Mouse (Mus musculus) adipocyte (in vitro differentiated cells): ENCODE data around the gene Gm48551.
A peak's percentile ranks its signal among the peaks of the same experiment; 100 is the strongest.

Experiments used
- DNase-seq: peaks from one replicate; pipeline ENCODE4 v3.0.0-alpha.2; 2016; ENCODE audit warnings: low spot score

Gene Gm48551

DNA sequence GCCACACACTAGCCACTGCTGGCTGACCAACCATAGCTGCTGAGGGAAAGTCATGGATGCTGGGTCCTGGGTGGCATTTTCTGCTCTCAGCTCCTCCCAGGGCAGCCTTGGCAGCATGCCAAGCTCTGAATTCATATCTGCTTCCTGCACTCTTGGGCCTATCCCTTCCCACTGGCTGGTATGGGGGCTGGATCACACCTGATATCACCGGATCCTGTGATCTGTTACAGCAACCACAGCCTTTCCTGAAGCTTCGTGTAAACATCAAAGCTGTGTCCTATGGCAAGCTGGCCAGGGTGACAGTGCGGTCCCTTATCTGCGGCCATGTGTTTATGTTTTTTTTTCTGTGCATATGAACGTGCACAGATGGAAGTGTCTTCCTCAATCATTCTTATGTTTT is 2.2 kb upstream of the Gm48551 start:
- DNase-seq = no peak

DNA sequence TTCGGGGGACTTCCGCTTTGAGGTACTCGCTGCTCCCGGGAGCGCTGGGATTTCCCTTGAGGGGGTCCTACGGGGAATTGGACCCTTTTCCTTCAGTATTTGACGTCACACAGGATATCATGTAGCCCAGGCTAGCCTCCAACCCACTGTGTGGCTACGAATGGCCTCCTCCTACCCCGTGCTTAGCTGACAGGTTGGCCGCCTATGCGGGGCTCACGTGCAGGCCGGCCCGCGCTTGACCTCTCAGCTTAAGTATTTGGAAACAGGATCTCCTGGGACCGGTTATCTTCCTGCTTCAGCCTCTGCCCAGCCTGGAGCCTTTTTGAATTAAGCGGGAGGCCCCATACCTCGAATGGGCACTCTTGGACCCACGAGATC is 328 bp downstream of the Gm48551 start:
- peak; percentile 60 for DNase-seq

DNA sequence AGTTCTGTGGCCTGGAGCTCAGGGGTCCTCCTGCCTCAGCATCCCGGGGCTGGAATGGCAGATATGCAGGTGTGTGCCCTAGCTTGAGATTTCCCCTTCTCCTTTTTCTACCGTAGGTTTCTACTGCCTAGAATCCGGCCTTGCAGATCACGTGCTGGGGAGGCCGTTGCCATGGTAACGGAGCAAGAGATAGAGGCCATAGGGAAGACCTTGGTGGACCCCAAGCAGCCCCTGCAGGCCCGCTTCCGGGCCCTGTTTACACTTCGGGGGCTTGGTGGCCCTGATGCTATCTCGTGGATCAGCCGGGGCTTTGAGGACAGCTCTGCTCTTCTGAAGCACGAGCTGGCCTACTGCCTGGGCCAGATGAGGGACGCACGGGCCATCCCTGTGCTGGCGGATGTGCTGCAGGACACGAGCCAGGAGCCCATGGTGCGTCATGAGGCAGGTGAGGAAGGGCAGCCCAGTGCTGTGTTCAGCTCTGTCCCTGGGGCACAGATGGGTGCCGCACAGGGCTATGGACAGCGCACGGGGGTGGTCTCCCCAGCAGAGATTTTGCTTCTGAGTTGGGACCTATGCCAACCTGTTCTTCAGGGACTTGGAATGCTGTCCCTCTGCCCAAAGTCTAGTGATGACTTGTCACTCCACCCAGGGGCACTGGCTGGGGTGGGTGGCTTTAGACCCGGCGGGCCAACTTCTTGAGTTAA is 1.5 kb downstream of the Gm48551 start:
- DNase-seq = no peak

DNA sequence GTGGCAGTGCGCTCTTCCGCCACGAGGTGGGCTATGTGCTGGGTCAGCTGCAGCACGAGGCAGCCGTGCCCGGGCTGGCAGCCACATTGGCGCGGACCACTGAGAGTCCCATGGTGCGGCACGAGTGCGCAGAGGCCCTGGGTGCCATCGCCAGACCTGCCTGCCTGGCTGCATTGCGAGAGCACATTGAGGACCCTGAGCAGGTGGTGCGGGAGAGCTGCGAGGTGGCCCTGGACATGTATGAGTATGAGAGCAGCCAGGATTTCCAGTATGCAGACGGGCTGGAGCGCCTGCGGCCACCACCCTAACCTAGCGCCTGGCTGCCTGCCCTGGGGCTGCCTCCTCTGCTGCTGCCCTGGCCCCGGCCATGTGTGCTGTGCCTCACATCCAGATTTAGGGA is 3.5 kb downstream of the Gm48551 start:
- DNase-seq = no peak

DNA sequence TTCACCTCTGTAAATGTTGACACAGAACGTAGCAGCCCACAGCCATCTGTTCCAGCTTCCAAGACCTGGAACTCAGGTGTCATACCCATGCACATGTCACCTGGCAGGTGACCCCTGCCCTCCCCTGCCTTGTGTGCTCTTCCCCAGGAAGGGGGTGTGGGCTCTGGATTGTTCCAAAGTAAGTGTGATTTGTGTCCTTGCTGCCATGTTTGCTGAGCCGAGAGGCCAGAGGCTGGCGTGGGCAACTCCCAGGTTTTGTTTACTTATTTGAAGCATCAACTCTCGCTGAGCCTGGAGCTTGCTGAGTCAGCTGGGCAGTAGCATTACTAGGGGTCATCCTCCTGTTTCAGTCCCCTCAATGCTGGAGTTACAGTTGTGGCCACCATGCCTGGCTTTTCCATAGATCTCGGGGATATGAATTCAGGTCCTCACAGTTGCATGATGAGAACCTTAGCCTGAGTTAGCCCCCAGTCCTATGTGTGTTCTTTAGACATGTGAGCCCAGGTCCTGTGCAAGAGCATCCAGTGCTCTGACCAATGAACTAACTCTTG is 4.3 kb downstream of the Gm48551 start, which contains the start of gene Gm48552:
Gene Gm48552, plus strand, starts transcription at position 501 of the 551 bp plus-strand sequence.
- DNase-seq = no peak

DNA sequence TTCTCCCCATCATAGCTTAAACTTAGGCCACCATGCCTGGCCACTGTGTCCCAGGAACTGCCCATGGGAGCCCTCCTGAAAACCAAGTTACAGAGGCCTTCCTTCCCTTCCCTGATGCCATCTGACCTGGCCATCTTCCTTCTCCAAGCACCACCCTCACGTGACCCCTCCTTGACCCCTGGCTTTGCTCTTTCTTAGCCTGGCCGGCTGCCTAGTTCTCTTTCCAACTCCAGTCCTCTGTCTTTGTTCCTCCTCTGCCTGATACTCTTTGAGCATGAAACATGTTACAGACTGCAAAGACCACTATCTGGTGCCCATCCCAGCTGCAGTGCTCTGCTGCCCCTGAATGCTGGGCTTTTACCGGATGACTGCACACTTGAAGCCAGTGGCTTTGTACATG is 5.1 kb downstream of the Gm48551 start:
- DNase-seq = peak; percentile 71

DNA sequence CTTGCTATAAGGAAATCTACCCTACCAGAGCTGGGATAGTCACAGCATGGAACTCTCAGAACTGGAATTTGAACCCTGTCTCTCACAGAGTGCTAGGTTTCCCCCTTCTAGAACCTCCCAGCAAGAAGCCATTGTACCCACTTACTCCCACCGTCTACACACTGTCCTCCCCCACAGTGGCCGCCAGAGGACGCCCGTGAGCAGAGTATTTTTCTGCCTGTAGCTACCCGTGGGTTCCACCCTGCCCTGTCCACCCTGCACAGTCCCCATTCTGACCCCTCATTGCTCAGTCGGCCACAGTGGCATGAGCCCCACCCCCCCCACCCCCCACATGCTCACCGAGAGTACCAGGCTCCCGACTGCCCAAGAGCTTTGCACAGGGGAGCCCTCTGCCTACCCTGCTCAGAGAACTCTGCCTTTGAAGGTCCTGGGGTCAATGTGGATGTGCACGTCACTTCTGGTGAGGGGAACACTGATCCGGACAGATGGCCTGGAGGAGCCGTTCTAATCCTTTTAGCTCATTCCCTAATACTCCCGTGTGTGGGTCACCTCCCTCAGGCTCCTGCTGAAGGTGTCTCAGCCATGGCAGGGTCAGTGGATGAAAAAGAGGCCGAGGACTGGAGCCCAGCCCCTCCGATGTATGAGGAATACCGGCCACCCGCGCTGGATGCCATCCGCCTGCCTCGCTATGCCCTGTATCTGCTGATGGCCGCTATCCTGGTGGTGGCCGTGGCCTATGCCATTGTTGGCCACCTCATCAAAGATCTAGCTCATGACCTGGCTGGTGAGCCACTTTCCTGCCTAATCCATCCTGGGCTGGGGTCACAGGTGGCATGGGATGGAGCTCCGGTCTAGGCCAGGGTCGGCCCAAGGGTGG is 5.8 kb downstream of the Gm48551 start:
- peak; percentile 57 for DNase-seq

DNA sequence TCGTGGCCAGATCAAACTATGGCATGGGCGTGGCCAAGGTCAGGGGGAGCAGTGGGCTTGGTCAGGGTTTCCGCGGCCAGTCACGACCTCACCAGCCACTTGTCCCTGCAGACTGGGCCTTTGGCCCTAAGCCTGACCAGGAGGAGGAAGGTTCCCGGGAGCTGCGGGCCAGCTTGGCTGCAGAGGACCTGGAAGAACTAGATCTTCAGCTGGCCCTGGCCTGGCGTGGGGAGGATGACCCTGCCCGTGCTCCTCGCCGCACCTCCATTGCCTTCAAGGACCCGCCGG is 6.4 kb downstream of the Gm48551 start:
- DNase-seq = no peak

DNA sequence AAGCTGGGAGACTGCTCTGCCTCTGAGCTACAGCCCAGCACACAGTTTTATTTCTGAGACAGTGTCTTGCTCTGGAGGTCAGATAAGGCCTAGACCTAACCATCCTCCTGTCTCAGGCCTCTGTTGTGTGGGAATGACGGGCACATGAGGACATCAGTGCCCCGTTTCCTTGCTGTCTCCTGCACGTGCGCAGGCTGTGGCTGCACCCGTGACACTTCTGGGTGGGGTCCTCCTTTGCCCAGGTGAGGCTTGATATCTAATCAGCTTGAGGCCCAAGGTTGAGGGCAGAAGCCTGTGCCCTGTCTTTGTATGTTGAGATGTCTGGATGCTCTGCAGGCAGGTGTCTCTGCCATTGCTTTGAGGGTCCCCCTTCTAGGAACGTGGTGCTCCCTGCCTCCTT is 8.0 kb downstream of the Gm48551 start:
- no peak for DNase-seq

DNA sequence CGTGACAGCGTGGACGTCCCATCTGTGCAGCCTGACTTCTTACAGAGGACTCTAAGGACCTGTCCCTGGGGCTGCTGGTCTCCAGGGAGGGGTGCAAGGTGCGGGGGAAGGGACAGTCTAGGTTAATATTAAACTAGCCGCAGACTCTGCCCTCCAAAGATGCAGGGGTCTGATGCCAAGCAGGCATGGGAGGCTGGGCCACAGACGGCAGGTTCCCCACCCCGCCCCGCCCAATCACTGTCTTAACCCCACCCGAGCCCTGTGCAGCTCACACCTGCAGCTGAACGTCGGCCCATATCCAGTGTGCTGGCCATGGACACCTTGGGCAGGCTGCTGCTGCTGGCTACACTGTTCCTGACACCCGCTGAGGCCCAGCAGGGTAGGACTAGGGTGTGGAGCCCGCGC is 8.5 kb downstream of the Gm48551 start, which contains the start of gene Smim24:
Gene Smim24, plus strand, starts transcription at position 271 of the 405 bp plus-strand sequence.
- no peak for DNase-seq

DNA sequence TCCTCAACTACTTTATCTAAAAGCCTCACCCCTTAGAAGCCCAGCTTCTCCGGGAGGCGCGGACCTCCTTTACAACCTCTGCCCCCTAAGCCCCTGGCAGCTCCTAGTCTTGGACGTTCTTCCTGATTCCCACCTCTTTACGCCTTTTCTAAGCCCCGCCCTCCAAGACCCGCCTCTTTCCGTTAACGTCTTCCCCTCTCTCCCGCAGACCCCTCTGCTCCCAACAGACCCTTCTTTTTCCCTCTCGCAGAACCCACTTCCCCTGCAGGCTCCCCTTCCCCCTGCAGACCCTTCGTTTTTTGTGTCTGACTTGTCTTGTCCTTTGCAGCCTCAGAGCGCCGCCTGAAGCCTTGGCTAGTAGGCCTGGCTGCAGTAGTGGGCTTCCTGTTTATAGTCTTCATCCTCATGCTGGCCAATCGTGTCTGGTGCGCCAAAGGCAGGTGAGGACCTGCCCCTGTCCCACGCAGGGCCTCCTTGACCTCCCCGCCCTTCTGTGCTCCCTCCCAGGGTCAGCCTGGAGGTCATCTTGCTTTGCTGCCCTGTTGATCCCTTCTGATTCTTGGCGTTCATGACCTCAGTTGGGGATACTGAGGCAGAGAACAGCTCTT is 9.3 kb downstream of the Gm48551 start:
- no peak for DNase-seq

DNA sequence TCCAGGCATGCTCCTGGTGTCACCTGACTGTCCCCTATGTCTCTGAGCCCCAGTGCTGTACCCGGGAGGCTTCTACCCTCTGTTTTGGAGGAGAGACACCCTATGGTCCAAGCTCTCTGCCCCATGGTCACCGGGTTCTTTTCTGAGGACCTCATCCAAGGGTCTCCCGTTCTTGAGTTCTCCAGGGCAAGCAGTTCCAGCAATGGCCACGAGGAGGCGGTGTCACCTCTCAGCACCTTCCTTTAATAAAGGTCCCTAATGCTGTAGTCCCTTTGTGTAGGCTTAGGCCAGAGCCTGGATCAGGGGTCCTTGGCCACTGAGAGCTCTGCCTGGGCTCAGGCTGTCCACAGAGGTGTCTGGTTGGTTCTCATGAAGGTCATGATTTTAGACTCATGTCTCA is 10.9 kb downstream of the Gm48551 start:
- peak; percentile 58 for DNase-seq

DNA sequence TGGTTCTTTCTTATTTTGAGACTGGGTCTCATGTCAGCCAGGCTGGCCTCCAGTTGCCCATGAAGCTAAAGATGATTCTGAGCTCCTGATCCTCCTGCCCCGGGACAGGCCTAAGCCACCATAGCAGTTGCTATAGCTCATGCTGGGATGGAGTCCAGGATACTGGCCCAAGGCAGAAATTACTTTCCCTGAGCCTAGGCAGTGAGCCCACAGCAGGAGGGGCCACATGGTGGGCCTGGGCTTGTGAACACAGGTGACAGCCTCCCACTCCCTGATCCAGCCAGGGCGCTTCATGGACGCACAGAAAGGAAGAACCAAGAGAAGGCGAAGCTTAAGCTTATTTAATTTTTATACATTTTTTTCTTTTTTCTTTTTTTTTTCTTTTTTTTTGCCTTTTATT is 11.6 kb downstream of the Gm48551 start:
- no peak for DNase-seq

DNA sequence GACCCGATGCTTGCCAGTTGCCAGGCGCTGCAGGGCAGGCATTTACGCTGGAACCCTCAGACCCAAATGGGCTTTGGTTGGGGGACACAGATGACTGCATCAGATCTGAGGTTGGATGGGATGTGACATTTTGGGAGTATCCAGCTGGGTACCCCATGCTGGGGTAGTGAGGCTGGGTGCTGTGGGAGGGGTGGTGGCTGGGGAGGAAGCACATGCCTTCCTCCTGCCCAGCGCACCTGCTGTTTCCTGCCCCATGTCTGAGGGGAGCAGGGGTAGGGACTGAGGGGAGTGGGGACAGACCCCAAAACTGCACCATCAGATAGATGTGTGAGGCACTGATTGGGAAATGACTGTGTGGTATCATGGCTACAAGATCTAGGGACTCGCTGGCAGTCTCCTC is 12.5 kb downstream of the Gm48551 start:
- DNase-seq = no peak

DNA sequence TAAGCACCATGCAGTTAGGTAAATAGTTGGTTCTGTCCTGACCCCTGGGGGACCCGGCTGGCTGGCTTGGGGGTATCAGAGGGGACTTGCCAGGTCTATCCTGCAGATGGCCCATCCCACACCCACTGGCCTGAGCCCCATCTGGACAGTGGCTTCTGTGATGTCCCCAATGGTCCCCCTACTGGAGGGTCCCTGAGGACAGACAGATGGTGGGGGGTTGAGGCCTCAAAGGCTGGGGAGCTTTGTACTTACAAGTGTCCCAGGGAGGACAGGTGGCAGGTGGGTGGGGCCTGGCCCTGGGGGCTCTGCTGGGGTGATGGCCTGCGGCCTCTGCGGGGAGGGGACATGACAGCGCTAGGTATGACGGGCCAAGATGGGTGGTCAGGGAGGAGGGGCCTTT is 15.0 kb downstream of the Gm48551 start:
- DNase-seq = no peak

DNA sequence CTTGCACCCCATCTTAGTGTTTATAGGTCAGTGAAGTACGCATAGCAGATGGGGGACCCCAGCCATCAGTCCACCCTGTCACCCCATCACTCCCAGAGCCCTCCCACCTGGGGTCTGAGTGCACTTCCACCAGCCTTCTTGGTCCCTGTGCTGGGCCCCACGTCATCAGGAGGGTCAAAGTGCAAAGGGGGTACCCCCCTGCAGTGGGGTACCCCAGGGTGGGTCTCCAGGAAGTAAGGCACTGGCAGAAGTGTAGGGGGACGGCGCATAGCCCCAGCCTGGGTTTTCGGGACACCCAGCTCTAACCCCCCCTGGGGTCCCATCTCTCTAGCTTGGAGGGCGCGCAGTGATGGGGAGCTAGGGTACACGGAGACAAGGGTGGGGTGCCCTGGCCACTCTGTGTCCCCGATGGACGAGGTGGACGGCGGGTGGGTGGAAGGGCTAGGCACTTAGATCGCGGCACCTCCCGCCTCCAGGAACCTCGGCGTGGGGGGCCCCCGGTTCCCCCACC is 15.6 kb downstream of the Gm48551 start:
- no peak for DNase-seq

DNA sequence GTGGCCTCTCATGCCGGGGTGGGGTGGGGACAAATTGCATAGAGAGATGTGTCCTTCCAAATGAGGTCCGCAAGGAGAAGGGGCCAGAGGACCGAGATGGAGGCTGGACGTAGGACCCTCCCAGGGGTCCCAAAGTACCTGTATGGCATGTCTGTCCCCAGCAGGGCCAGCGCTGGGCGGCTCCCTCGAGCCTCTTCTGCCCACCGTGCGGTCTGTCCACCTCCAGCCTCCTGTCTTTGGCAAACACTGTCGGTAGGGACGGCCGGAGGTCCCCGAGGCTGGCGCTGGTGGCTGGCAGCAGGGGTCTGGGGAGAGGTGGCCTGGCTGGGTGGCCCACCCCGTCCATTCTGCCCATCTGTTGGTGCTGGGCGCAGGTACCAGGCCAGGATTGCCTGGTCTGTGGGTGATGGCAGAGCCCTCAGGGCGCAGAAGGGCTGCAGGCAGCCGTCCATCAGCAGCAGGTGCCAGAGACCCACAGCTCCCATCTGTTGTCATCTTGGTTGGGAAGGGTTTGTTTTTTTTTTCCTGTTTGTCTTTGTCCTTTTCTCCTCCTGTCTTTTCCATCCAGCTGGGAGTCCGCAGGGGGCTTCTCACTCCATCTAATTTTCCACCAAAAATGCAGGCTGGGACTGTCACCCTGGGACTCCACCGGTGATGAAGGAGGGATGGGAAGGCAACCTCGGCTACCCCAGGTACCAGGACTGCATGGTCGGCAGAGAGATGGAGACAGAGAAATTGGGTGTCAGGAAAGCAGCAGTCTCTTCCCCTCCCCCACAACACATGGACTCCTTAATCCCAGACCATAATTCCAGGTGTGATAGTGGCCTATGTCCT is 16.3 kb downstream of the Gm48551 start:
- DNase-seq = no peak

DNA sequence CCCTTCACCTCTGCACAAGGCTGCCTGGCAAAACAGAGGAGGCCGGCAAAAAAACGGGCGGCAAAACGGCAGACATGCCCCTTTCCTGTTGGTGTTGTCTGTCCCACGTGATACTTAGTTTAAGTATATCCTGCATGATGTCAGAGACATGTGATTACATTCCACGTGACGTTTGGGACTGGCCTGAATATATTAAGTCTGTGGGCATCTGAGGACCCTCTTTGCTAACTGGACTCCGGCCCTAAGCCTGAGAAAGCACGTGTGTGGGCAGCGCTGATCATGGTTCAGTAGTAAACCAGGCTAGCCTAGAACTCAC is 16.9 kb downstream of the Gm48551 start:
- no peak for DNase-seq

DNA sequence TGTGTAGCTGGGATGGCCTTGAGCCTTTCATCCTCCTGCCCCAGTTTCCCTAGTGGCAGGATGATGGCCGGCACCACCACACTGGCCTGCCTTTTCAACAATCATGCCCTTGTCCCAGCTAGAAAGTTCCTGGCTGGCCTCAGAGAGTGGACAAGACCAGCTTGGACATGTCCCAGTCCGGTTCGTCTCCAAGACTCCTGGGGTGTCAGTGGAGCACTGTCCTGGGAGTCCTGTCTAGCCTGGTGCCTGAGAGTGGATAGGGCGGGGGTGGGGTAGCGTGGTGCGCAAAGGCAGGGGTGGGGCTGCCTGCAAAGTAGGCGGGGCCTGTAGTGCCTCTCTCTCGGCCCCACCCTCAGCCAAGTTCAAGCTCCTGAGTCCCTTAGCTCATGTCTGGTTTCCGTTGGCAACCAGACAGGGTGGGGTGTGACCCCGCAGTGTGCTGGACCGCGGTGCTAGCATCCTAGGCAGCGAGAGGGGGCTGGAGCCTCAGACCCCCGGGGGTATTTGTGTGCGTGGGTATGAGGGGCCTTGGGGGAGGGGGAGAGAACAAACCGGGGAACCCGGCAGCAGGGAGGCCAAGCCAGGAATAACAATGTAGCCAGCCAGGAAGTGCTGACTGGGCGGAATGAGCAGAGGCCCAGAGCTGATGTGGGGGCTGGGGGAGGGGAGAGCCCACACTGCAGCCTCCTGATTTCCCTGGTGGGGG is 17.4 kb downstream of the Gm48551 start:
- DNase-seq = peak; percentile 52

DNA sequence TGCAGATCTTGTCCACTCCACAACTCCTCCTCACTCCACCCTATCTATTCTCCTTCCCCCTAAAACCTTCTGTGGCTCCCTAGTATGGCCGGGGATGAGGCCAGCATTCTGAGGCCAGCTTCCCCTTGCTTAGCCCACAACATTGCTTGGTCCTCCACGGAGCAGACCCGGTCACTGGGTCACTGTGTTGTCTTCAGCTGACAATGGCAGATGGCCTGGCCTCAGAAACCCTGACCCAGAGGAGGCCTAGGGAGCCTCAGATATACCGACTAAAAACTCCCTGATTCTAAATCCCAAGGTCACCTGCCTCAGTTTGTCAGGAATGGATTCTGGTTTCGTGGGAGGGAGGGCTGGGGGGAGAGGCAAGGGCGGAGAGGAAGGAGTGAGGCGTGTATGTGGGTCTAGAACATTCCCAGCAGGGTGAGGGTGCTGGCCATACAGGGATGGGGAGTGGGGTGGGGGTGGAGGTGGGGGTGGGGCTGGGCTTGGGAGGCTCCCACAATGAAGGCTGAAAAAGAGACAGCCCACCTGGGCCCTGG is 18.0 kb downstream of the Gm48551 start:
- DNase-seq = no peak

DNA sequence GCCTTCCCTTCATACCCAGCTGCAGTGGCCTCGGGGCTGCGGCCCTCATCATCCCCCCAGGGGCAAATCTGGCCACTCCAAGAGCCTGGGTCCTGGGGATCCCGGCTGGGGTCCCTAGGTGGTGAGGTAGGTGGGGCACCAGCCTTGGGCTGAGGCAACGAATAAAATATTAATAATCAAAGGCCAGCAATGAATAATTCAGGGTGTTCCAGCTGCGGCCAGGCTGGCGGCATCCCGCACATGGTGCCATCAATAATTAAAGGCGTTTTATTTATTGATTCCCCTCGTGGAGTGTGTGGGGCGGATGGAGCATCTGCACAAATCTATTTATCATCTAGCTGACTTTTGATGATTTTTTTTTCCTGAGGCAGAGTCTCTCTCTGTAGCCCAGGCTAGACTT is 19.2 kb downstream of the Gm48551 start:
- DNase-seq = no peak
